13 mouse cellular contexts compared by ENCODE assay signal in the genomic region with DNA sequence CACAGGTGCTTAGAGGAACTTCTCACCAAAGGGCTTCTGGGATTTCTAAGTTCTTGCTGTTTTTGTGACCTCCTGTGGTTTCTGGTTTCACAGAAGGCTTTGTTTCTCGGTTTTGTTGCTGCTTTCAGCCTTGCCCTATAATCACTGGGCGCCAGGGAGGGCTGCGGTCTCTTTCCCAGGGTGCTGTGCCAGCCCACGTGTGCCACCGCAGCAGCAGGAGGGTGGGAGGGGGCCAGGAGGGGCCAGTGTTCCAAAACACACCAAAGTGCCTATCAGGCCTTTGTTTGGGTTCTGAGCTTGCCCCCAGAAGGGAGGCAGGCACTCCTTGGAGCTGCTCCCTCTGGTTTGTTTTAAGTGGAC.
DNase-seq lines count a peak whose midpoint lies in the region; ATAC-seq and TF ChIP-seq lines count a peak whose summit lies in the region.
"Had no signal": no experiment of that assay in that cellular context is flagged by ENCODE, and none has a peak within 500 bp of the region (broad histone marks: within the 10 kb centered on the region; RNA-seq: fewer than 3 reads in every experiment).

No protein-coding gene starts in this region.

- no peaks in the 10 kb centered on the region for H3K9me3 ChIP-seq in hindbrain, postnatal 0 days (ENCODE audit: low read length)
- no peaks in the 10 kb centered on the region for H3K9me3 ChIP-seq in hindbrain, embryonic 14.5 days (ENCODE audit: control insufficient read depth, low read length)
- H3K9me3 ChIP-seq: heart, embryonic 10.5 days; neural tube, embryonic 15.5 days had no signal

- no peak overlapping the region for H3K4me3 ChIP-seq in hindbrain, postnatal 0 days (ENCODE audit: low read length)
- H3K4me3 ChIP-seq in hindbrain, embryonic 14.5 days (replicated peaks; ENCODE audit: low read length): no peak overlapping the region
- no peak overlapping the region for H3K4me3 ChIP-seq in thymus, adult 2 months (ENCODE audit: control insufficient read depth, insufficient read depth, low read length)
- H3K4me3 ChIP-seq: heart, embryonic 10.5 days; neural tube, embryonic 15.5 days had no signal

- no peaks in the 10 kb centered on the region; the same call in 1 of the 2 replicates for H3K4me1 ChIP-seq in hindbrain, postnatal 0 days (ENCODE audit: insufficient read depth, low read length)
- H3K4me1 ChIP-seq in hindbrain, embryonic 14.5 days (replicated peaks; ENCODE audit: control insufficient read depth, insufficient read depth, low read length): peaks cover 26% of the 10 kb centered on the region
- peaks cover 7% of the 10 kb centered on the region for H3K4me1 ChIP-seq in thymus, adult 2 months (replicated peaks; ENCODE audit: control insufficient read depth, insufficient read depth, low read length)

- no peaks in the 10 kb centered on the region for H3K36me3 ChIP-seq in hindbrain, postnatal 0 days (ENCODE audit: insufficient read depth, low read length)
- no peaks in the 10 kb centered on the region for H3K36me3 ChIP-seq in hindbrain, embryonic 14.5 days (replicated peaks; ENCODE audit: control insufficient read depth, insufficient read depth)
- H3K36me3 ChIP-seq in thymus, adult 2 months (ENCODE audit: control insufficient read depth, insufficient read depth, low read length): no peaks in the 10 kb centered on the region
- H3K36me3 ChIP-seq: heart, embryonic 10.5 days; neural tube, embryonic 15.5 days had no signal

- H3K27me3 ChIP-seq in hindbrain, postnatal 0 days (ENCODE audit: insufficient read depth, low read length): no peaks in the 10 kb centered on the region
- H3K27me3 ChIP-seq in hindbrain, embryonic 14.5 days (ENCODE audit: control insufficient read depth, insufficient read depth, low read length): no peaks in the 10 kb centered on the region
- H3K27me3 ChIP-seq in thymus, adult 2 months (ENCODE audit: control insufficient read depth, insufficient read depth, low read length): no peaks in the 10 kb centered on the region
- H3K27me3 ChIP-seq: neural tube, embryonic 15.5 days had no signal

- no peak for TF ChIP-seq POLR2A in thymus, adult 2 months (IDR thresholded peaks at IDR 0.05; ENCODE audit: control insufficient read depth, extremely low read depth, insufficient read depth, low read length, poor library complexity)

- H3K27ac ChIP-seq in hindbrain, postnatal 0 days: no peak overlapping the region
- H3K27ac ChIP-seq in hindbrain, embryonic 14.5 days: no peak overlapping the region
- H3K27ac ChIP-seq in thymus, adult 2 months (ENCODE audit: control insufficient read depth, insufficient read depth, low read length): no peak overlapping the region
- H3K27ac ChIP-seq: neural tube, embryonic 15.5 days had no signal

- WGBS in hindbrain, postnatal 0 days: 26% methylated on average over 5 of the region's 5 CpGs
- 40% methylated on average over 5 of the region's 5 CpGs for WGBS in hindbrain, embryonic 14.5 days
- 6% methylated on average over 5 of the region's 5 CpGs for WGBS in thymus, adult 2 months

- no peak overlapping the region for H3K9ac ChIP-seq in hindbrain, postnatal 0 days (replicated peaks; ENCODE audit: low read length)
- H3K9ac ChIP-seq in hindbrain, embryonic 14.5 days: no peak overlapping the region
- H3K9ac ChIP-seq: neural tube, embryonic 15.5 days had no signal

- no peak overlapping the region for H3K4me2 ChIP-seq in hindbrain, postnatal 0 days (ENCODE audit: low read depth, low read length)
- no peak overlapping the region for H3K4me2 ChIP-seq in hindbrain, embryonic 14.5 days (replicated peaks)
- H3K4me2 ChIP-seq: midbrain, embryonic 11.5 days; neural tube, embryonic 15.5 days had no signal

- peak; percentile 55; the same call in 1 of the 2 replicates for ATAC-seq in hindbrain, postnatal 0 days
- no peak for ATAC-seq in hindbrain, embryonic 14.5 days (ENCODE audit: low FRiP score)

- DNase-seq in hindbrain, postnatal 0 days (ENCODE audit: low spot score): no peak
- DNase-seq in hindbrain, embryonic 14.5 days (ENCODE audit: low spot score): no peak
- DNase-seq in thymus, adult 2 months: peak; percentile 28
- DNase-seq in thymus, adult 18-20 months: no peak
- peak; percentile 44 for DNase-seq in lung, postnatal 36 days
- DNase-seq in c-Kit-positive CD71-positive TER-119-positive erythroid progenitor cells, embryonic 14.5 days (ENCODE audit: low spot score): no peak
- no peak for DNase-seq in adrenal gland, postnatal 14 days
- DNase-seq in urinary bladder, postnatal 25 days (ENCODE audit: low spot score): no peak
- DNase-seq: liver; spleen, adult 18-20 months had no signal

- TF ChIP-seq CTCF in hindbrain, postnatal 0 days (IDR thresholded peaks at IDR 0.05; ENCODE audit: low read depth): no peak
- TF ChIP-seq CTCF in thymus, adult 2 months (IDR thresholded peaks at IDR 0.05; ENCODE audit: borderline replicate concordance, control insufficient read depth, extremely low read depth, insufficient read depth, low read length, poor library complexity): no peak

Comparison
In these comparisons a context has a peak if more than half of its experiments do, and no peak if none do; other contexts are left out.
1. DNase-seq: peak in thymus, adult 2 months (single experiment) and lung, postnatal 36 days (single experiment); none in hindbrain, postnatal 0 days (single experiment), hindbrain, embryonic 14.5 days (single experiment), thymus, adult 18-20 months (0 of 2), c-Kit-positive CD71-positive TER-119-positive erythroid progenitor cells, embryonic 14.5 days (single experiment), adrenal gland, postnatal 14 days (single experiment) and urinary bladder, postnatal 25 days (single experiment).